Mouse (Mus musculus): Measurements from ENCODE around the gene Zar1l. TPM values are rescaled to one million over a fixed set of nuclear protein-coding genes. Genes with fewer than 3 reads are reported as not detected.

Zar1l gene
- total RNA-seq, 2 experiments from 2014 or later: not detected

GRCm38 (mm10) chr5:150490285-150490684, 27.7 kb downstream of the Zar1l start:
- ATAC-seq (replicated peaks; ENCODE audit: poor library complexity, severe bottlenecking): no peak

- peak; percentile 86 for ATAC-seq (replicated peaks; ENCODE audit: poor library complexity, severe bottlenecking)
Observed at GRCm38 (mm10) chr5:150485198-150485597, 32.8 kb downstream of the Zar1l start.

- no peak for ATAC-seq (replicated peaks; ENCODE audit: poor library complexity, severe bottlenecking)
Observed at GRCm38 (mm10) chr5:150478612-150479011, 39.4 kb downstream of the Zar1l start.

- ATAC-seq (replicated peaks; ENCODE audit: poor library complexity, severe bottlenecking): no peak
Observed at GRCm38 (mm10) chr5:150477364-150477763, 40.6 kb downstream of the Zar1l start.

GRCm38 (mm10) chr5:150468431-150468830, 49.5 kb downstream of the Zar1l start:
- peak; percentile 81 for ATAC-seq (replicated peaks; ENCODE audit: poor library complexity, severe bottlenecking)

- peak; percentile 28; the same call in 1 of the 2 replicates for ATAC-seq (replicated peaks; ENCODE audit: poor library complexity, severe bottlenecking)
Observed at GRCm38 (mm10) chr5:150466132-150466531, 51.8 kb downstream of the Zar1l start.

- peak; percentile 22; the same call in 1 of the 2 replicates for ATAC-seq (replicated peaks; ENCODE audit: poor library complexity, severe bottlenecking)
Observed at GRCm38 (mm10) chr5:150465218-150465617, 52.7 kb downstream of the Zar1l start.

- no peak for ATAC-seq (replicated peaks; ENCODE audit: poor library complexity, severe bottlenecking)
Observed at GRCm38 (mm10) chr5:150464721-150465120, 53.2 kb downstream of the Zar1l start.

- no peak for ATAC-seq (replicated peaks; ENCODE audit: poor library complexity, severe bottlenecking)
Observed at GRCm38 (mm10) chr5:150459801-150460200, 58.2 kb downstream of the Zar1l start.

GRCm38 (mm10) chr5:150457904-150458739, 59.8 kb downstream of the Zar1l start:
- no peak for ATAC-seq (replicated peaks; ENCODE audit: poor library complexity, severe bottlenecking)

- ATAC-seq (replicated peaks; ENCODE audit: poor library complexity, severe bottlenecking): no peak
Observed at GRCm38 (mm10) chr5:150457165-150457903, 60.6 kb downstream of the Zar1l start.

Other genes starting within 250 kb of the Zar1l start
- gene Brca2, start 4.5 kb upstream of the Zar1l start, total RNA-seq (2014; fragmentation: Nextera tagmentation): 41.9 and 56.0 TPM in 2 replicates
- gene Brca2, start 4.5 kb upstream of the Zar1l start, total RNA-seq (2017): 37.4 and 38.8 TPM in 2 replicates
- gene N4bp2l1, start 79.0 kb upstream of the Zar1l start, total RNA-seq (2014; fragmentation: Nextera tagmentation): 28.9 and 31.4 TPM in 2 replicates
- gene N4bp2l1, start 79.0 kb upstream of the Zar1l start, total RNA-seq (2017): 28.8 and 29.7 TPM in 2 replicates
- gene N4bp2l2, start 148.0 kb upstream of the Zar1l start, total RNA-seq (2014; fragmentation: Nextera tagmentation): 73.5 and 80.6 TPM in 2 replicates
- gene N4bp2l2, start 148.0 kb upstream of the Zar1l start, total RNA-seq (2017): 96.2 and 105 TPM in 2 replicates
- gene Pds5b, start 155.6 kb upstream of the Zar1l start, total RNA-seq (2014; fragmentation: Nextera tagmentation): 52.8 and 56.1 TPM in 2 replicates
- gene Pds5b, start 155.6 kb upstream of the Zar1l start, total RNA-seq (2017): 39.5 and 48.1 TPM in 2 replicates